Mouse (Mus musculus): ENCODE results near the gene Lrrc15. TPM values are rescaled to one million over a fixed set of nuclear protein-coding genes. Genes with fewer than 3 reads are reported as not detected.

Gene Lrrc15
- polyA plus RNA-seq (2014; fragmentation: Nextera tagmentation; extraction: Ambion mirVana): 0.72 and 1.3 TPM in 2 replicates

- H3K9me3 ChIP-seq (replicated peaks; ENCODE audit: control insufficient read depth, low read length): no peaks in the 10 kb centered on the region
- peak within 1 kb of the TSS; percentile 23 for H3K9ac ChIP-seq (replicated peaks; ENCODE audit: low read length)
- H3K4me2 ChIP-seq (ENCODE audit: low read depth, low read length): peak within 1 kb of the TSS; percentile 45
- H3K36me3 ChIP-seq (replicated peaks; ENCODE audit: control insufficient read depth, insufficient read depth, low read depth, low read length): no peaks in the 10 kb centered on the region
- ATAC-seq (replicated peaks; ENCODE audit: insufficient number of reproducible peaks, low FRiP score, low TSS enrichment, low read depth) (no peak), DNase-seq (ENCODE audit: low spot score) (peak; percentile 69)
- peaks cover 8% of the 10 kb centered on the region for H3K27me3 ChIP-seq (ENCODE audit: control insufficient read depth, insufficient read depth, low read length)
- H3K27ac ChIP-seq (replicated peaks; ENCODE audit: low read depth, low read length): no peak within 1 kb of the TSS
- WGBS: 7% methylated on average over 33 of the region's 34 CpGs
- peaks cover 6% of the 10 kb centered on the region for H3K4me1 ChIP-seq (ENCODE audit: control insufficient read depth, insufficient read depth, low read length)
- peak within 1 kb of the TSS; percentile 7; the same call in 1 of the 2 replicates for H3K4me3 ChIP-seq (ENCODE audit: low read depth, low read length)
Observed at GRCm38 (mm10) chr16:30282844-30283495, at the start of gene Lrrc15. Gene Lrrc15 (minus strand): TSS chr16:30283256.

- no peaks in the 10 kb centered on the region; the same call in 1 of the 2 replicates for H3K36me3 ChIP-seq (replicated peaks; ENCODE audit: control insufficient read depth, insufficient read depth, low read depth, low read length)
- H3K4me2 ChIP-seq (ENCODE audit: low read depth, low read length): no peak overlapping the region
- no peak overlapping the region for H3K4me3 ChIP-seq (ENCODE audit: low read depth, low read length)
- H3K9ac ChIP-seq (replicated peaks; ENCODE audit: low read length): no peak overlapping the region
- H3K9me3 ChIP-seq (replicated peaks; ENCODE audit: control insufficient read depth, low read length): no peaks in the 10 kb centered on the region
- DNase-seq (ENCODE audit: low spot score) (peak; percentile 65), ATAC-seq (replicated peaks; ENCODE audit: insufficient number of reproducible peaks, low FRiP score, low TSS enrichment, low read depth) (no peak)
- no peak overlapping the region for H3K27ac ChIP-seq (replicated peaks; ENCODE audit: low read depth, low read length)
- no peaks in the 10 kb centered on the region; the same call in 1 of the 2 replicates for H3K4me1 ChIP-seq (ENCODE audit: control insufficient read depth, insufficient read depth, low read length)
- H3K27me3 ChIP-seq (ENCODE audit: control insufficient read depth, insufficient read depth, low read length): peaks cover 14% of the 10 kb centered on the region
Observed at GRCm38 (mm10) chr16:30314236-30314635, 31.2 kb upstream of the Lrrc15 start.

GRCm38 (mm10) chr16:30310647-30311046 is 27.6 kb upstream of the Lrrc15 start, which contains the start of gene Gp5:
Gene Gp5 (minus strand): TSS chr16:30310779.
- Histone ChIP-seq H3K4me3 (ENCODE audit: low read depth, low read length) (peak within 1 kb of the TSS; percentile 6; the same call in 1 of the 2 replicates), H3K4me1 (ENCODE audit: control insufficient read depth, insufficient read depth, low read length) (peaks cover 6% of the 10 kb centered on the region), H3K27ac (replicated peaks; ENCODE audit: low read depth, low read length) (no peak within 1 kb of the TSS), H3K36me3 (replicated peaks; ENCODE audit: control insufficient read depth, insufficient read depth, low read depth, low read length) (no peaks in the 10 kb centered on the region; the same call in 1 of the 2 replicates), H3K27me3 (ENCODE audit: control insufficient read depth, insufficient read depth, low read length) (peaks cover 33% of the 10 kb centered on the region), H3K9me3 (replicated peaks; ENCODE audit: control insufficient read depth, low read length) (no peaks in the 10 kb centered on the region), H3K4me2 (ENCODE audit: low read depth, low read length) (peak within 1 kb of the TSS; percentile 99), H3K9ac (replicated peaks; ENCODE audit: low read length) (no peak within 1 kb of the TSS)
- DNase-seq (ENCODE audit: low spot score) (no peak), ATAC-seq (replicated peaks; ENCODE audit: insufficient number of reproducible peaks, low FRiP score, low TSS enrichment, low read depth) (no peak)

- peaks cover 6% of the 10 kb centered on the region for H3K4me1 ChIP-seq (ENCODE audit: control insufficient read depth, insufficient read depth, low read length)
- peaks cover 33% of the 10 kb centered on the region for H3K27me3 ChIP-seq (ENCODE audit: control insufficient read depth, insufficient read depth, low read length)
- H3K27ac ChIP-seq (replicated peaks; ENCODE audit: low read depth, low read length): no peak overlapping the region
- H3K4me3 ChIP-seq (ENCODE audit: low read depth, low read length): 0 out of 2 replicates have a peak overlapping the region, but pooled peaks have one; percentile 6
- H3K9ac ChIP-seq (replicated peaks; ENCODE audit: low read length): no peak overlapping the region
- no peak overlapping the region for H3K4me2 ChIP-seq (ENCODE audit: low read depth, low read length)
- no peak for DNase-seq (ENCODE audit: low spot score)
- whole genome bisulfite sequencing: 46% methylated on average over 8 of the region's 8 CpGs
- no peak for ATAC-seq (replicated peaks; ENCODE audit: insufficient number of reproducible peaks, low FRiP score, low TSS enrichment, low read depth)
- no peaks in the 10 kb centered on the region for H3K9me3 ChIP-seq (replicated peaks; ENCODE audit: control insufficient read depth, low read length)
- no peaks in the 10 kb centered on the region for H3K36me3 ChIP-seq (replicated peaks; ENCODE audit: control insufficient read depth, insufficient read depth, low read depth, low read length)
Observed at GRCm38 (mm10) chr16:30310171-30310515, 27.1 kb upstream of the Lrrc15 start.

- Histone ChIP-seq H3K9me3 (replicated peaks; ENCODE audit: control insufficient read depth, low read length) (no peaks in the 10 kb centered on the region), H3K27me3 (ENCODE audit: control insufficient read depth, insufficient read depth, low read length) (peaks cover 33% of the 10 kb centered on the region), H3K36me3 (replicated peaks; ENCODE audit: control insufficient read depth, insufficient read depth, low read depth, low read length) (no peaks in the 10 kb centered on the region), H3K4me2 (ENCODE audit: low read depth, low read length) (peak overlapping the region; percentile 99), H3K27ac (replicated peaks; ENCODE audit: low read depth, low read length) (no peak overlapping the region), H3K4me3 (ENCODE audit: low read depth, low read length) (peak overlapping the region; percentile 57), H3K4me1 (ENCODE audit: control insufficient read depth, insufficient read depth, low read length) (peaks cover 6% of the 10 kb centered on the region), H3K9ac (replicated peaks; ENCODE audit: low read length) (no peak overlapping the region)
- DNase-seq (ENCODE audit: low spot score) (peak; percentile 42), ATAC-seq (replicated peaks; ENCODE audit: insufficient number of reproducible peaks, low FRiP score, low TSS enrichment, low read depth) (no peak)
- 6% methylated on average over 34 of the region's 34 CpGs for whole genome bisulfite sequencing
Observed at GRCm38 (mm10) chr16:30309395-30310170, 26.5 kb upstream of the Lrrc15 start.

- peaks cover 6% of the 10 kb centered on the region for H3K4me1 ChIP-seq (ENCODE audit: control insufficient read depth, insufficient read depth, low read length)
- under 1% methylated on average over 70 of the region's 72 CpGs for WGBS
- peak overlapping the region; percentile 57 for H3K4me3 ChIP-seq (ENCODE audit: low read depth, low read length)
- DNase-seq (ENCODE audit: low spot score) (peak; percentile 65), ATAC-seq (replicated peaks; ENCODE audit: insufficient number of reproducible peaks, low FRiP score, low TSS enrichment, low read depth) (peak; percentile 71; the same call in 1 of the 2 replicates)
- H3K27me3 ChIP-seq (ENCODE audit: control insufficient read depth, insufficient read depth, low read length): peaks cover 33% of the 10 kb centered on the region
- H3K4me2 ChIP-seq (ENCODE audit: low read depth, low read length): peak overlapping the region; percentile 99
- peak overlapping the region; percentile 59 for H3K9ac ChIP-seq (replicated peaks; ENCODE audit: low read length)
- no peak overlapping the region for H3K27ac ChIP-seq (replicated peaks; ENCODE audit: low read depth, low read length)
- no peaks in the 10 kb centered on the region for H3K36me3 ChIP-seq (replicated peaks; ENCODE audit: control insufficient read depth, insufficient read depth, low read depth, low read length)
- H3K9me3 ChIP-seq (replicated peaks; ENCODE audit: control insufficient read depth, low read length): no peaks in the 10 kb centered on the region
Observed at GRCm38 (mm10) chr16:30308616-30309394, 25.7 kb upstream of the Lrrc15 start.

GRCm38 (mm10) chr16:30307961-30308615 is 25.0 kb upstream of the Lrrc15 start:
- H3K9me3 ChIP-seq (replicated peaks; ENCODE audit: control insufficient read depth, low read length): no peaks in the 10 kb centered on the region
- peak; percentile 19 for DNase-seq (ENCODE audit: low spot score)
- no peak overlapping the region for H3K27ac ChIP-seq (replicated peaks; ENCODE audit: low read depth, low read length)
- H3K9ac ChIP-seq (replicated peaks; ENCODE audit: low read length): peak overlapping the region; percentile 59
- ATAC-seq (replicated peaks; ENCODE audit: insufficient number of reproducible peaks, low FRiP score, low TSS enrichment, low read depth): no peak
- H3K4me2 ChIP-seq (ENCODE audit: low read depth, low read length): peak overlapping the region; percentile 99
- peaks cover 33% of the 10 kb centered on the region for H3K27me3 ChIP-seq (ENCODE audit: control insufficient read depth, insufficient read depth, low read length)
- H3K4me1 ChIP-seq (ENCODE audit: control insufficient read depth, insufficient read depth, low read length): peaks cover 6% of the 10 kb centered on the region
- no peaks in the 10 kb centered on the region for H3K36me3 ChIP-seq (replicated peaks; ENCODE audit: control insufficient read depth, insufficient read depth, low read depth, low read length)
- H3K4me3 ChIP-seq (ENCODE audit: low read depth, low read length): peak overlapping the region; percentile 57
- 14% methylated on average over 29 of the region's 29 CpGs for WGBS

All from embryonic facial prominence, embryonic 11.5 days (tissue).